Mouse (Mus musculus) kidney, adult 2 months (tissue): ENCODE data around the gene Mrpl10.

Source experiments
- CTCF ChIP-seq: fragments of 200-500 bp; conservative IDR thresholded peaks from 2 replicates; pipeline ENCODE4 v1.5.1; 2011; ENCODE audit warnings: low read depth, mild to moderate bottlenecking, control low read depth, low read length, moderate library complexity, mixed read lengths; ENCODE audit not compliant: insufficient read depth, insufficient read length
- POLR2A ChIP-seq: fragments of 200-500 bp; IDR thresholded peaks from one replicate; pipeline ENCODE4 v1.6.1; 2011; ENCODE audit warnings: low read depth, low read length, control low read depth

DNA sequence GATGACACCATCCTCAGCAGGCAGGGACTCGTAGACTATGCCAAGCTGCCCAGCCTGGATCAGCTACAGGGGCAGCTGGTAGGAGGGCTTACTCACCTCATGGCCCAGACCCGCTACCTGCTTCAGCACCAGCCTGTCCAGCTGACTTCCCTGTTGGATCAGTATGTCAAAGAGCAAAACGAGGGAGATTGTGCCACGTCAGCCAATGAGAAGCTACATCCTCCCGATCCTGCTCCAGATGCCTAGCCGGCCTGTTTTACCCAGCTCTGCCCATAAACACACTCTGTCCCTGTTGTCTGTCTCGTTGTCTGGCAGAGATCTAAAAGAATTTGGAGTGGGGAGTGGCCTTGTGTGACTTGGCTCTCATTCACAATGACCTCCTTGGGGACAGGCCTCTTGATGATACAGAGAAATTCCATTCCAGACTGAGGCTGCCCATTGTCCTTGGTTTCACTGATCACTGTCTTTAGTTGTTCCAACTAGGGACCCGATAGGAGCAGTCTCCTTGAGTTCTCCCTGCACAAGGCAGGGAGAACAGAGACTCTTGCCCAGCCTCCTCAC lies 6.8 kb downstream of the Mrpl10 start:
- TF ChIP-seq POLR2A, result no peak
- no peak for TF ChIP-seq CTCF
